Mouse (Mus musculus): ENCODE measurements around the gene Exoc6.

GRCm38 (mm10) chr19:37528581-37528980, 21.6 kb upstream of the Exoc6 start:
- no peak for TF ChIP-seq GATA1 (IDR thresholded peaks at IDR 0.05; ENCODE audit: borderline replicate concordance, low read length)
- no peak for TF ChIP-seq FLI1 (IDR thresholded peaks at IDR 0.05; ENCODE audit: low read length)
